Mouse (Mus musculus): Measurements from ENCODE around the gene Sfn.

Sfn gene

DNA sequence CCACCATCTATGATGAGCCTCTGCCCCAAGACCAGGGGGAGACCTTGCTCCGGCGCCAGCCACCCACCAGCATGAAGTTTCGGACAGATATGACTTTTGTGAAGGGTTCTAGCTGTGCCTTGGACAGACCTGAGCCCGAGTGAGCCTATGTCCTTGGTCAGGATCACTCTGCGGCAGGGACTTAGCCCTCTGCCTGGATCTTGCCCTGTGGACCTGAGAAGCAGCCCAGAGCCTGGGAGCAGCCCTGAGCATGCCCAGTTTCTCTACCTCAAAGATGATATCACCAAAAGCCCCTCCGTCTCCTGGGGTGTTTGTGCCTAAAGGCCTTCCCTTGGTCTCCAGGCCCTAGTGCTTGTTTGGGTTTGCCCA lies 18.3 kb downstream of the Sfn start:
- no peak for DNase-seq (ENCODE audit: low spot score in 2 of 2)

DNA sequence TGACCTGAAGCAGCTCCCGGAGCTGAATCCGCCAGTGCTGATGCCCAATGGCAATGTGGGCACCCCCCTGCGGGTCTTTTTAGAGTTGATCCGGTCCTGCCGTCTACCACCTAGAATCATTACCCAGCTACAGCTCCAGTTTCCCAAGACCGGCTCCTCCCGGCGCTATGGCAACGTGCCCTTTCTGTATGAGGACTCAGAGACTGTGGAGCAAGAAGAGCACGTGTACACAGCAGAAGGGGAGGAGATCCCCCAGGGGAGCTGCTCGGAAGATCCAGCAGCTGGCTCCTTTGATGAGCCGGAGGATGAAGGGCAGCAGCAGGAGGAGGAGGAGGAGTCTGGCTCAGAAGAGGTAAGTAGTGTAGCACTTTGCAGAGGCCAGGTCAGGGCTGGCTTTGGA lies 24.0 kb downstream of the Sfn start:
- no peak for DNase-seq (ENCODE audit: low spot score in 2 of 2)

DNA sequence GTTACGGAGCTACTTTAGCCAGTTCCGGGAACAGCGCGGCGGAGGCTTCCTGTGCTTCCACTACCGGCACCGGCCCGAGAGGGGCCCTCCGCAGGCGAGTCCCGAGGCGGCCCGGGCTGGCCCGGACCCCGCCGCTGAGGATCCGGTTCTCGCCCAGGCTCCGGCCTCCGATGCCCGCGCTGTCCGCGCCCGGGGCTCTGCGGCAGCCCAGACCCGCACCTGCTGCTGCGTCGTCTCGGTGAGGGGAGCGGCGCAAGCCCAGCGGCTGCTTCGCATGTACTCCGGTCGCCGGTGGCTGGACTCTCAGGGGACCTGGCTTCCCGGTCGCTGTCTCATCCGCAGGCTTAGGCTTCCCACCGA lies 27.1 kb downstream of the Sfn start:
- DNase-seq (ENCODE audit: low spot score in 2 of 2), result no peak

DNA sequence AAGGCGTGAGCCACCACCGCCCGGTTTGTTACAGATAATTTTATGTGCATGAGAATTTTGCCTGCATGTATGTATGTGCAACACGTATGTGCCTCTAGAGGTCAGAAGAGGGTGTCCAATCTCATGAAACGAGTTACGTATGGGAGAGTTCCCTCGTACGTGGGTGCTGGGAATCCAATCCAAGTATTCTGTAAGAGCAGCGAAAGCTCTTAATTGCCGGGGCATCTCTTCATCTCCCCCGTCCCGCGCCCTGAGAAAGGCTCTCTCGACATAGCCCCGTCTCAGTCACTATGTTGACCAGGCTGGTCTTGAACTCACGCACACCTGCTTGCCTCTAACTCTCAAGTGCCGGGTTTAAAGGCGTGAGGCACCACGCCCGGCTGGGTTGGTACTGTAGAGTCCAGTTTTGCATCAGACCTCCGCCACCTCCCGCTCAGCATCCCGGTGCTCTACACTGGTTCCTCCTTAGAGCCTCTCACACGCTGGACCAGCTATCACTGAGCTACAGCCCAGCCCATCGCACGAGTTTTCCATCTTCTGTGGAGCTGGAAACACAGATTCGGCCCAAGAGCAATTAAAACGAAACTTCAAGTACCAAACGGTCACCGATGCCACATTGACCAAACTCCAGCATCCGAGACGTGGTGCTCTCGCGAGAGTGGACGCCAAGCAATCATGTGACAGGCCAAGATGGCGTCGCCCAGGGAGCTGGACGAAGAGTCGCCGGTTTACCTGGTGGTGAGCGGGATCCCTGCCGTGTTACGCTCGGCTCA lies 27.7 kb downstream of the Sfn start, which contains the start of gene Gpatch3:
Gpatch3 (plus strand) TSS at position 676 of the 773 bp plus-strand sequence.
- DNase-seq (ENCODE audit: low spot score in 2 of 2), result peak; percentile 83 to 94

DNA sequence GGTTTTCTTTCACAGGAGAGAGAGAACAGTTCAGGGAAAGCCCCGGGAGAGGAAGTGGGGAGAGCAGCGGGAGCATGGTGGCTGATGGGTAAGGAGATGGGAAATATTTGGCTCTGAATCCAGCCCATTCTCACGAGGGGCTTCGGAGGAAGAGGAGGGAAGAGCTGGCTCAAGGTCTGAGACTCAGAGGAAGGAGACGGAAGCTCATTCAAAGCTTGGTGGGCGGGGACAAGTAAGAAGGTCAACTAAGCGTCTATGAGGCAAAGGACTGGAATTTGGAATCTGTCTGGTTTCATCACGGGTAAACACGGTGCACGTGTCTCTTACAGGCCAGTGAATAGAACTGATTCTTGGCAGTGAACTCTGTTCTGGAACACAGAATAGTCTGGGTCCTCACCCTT lies 31.9 kb downstream of the Sfn start:
- DNase-seq (ENCODE audit: low spot score in 2 of 2), result no peak

DNA sequence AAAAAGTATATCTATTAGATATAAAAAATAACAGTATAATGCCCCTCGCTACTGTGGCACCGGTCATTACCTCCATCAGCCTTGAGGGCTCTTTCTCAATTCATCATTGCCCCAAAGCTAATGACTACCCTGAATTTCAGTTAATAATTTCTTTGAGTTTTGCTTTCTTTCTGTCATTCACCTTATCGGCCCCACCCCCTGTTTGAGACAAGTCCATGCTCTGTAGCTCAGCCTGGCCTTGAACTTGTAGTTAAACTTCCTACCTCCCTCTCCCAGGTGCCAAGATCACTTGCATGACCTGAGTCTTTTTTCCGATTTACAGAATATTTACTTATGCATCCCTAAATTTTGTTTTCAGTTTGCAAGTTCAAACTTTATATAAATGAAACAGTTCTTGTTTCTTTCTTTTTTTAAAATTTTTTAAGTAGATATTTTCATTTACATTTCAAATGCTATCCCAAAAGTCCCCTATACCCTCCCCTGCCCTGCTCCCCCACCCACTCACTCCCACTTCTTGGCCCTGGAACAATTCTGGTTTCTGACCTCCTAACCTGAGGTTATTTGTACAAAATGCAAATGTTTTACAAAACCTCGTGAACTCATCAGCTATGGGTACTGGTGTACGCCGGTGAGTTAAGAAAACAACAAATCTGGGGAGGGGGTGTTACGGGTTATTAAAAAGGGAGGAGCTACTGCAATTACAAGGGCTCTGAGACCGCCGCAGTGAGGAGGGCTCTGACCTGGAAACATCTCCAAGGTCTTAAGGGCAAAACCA lies 32.5 kb downstream of the Sfn start:
- no peak for DNase-seq (ENCODE audit: low spot score in 2 of 2)

DNA sequence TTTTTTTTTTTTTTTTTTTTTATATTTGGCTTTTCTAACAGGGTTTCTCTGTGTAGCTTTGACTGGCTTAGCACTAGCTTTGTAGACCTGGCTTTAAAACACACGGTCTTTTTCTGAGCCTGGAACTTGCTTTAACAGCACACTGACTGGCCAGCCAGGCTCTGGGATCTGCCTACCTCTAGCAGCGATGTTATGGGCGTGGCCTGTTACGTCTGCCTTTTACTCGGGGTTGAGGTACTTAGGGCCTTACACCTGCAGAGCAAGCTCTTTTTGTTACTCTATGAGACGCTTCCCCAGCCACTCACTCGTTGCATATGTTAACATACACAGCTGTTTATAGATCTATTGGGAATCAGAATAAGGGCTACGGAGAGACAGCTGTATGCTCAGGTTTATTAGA lies 34.7 kb downstream of the Sfn start:
- DNase-seq (ENCODE audit: low spot score in 2 of 2), result no peak

DNA sequence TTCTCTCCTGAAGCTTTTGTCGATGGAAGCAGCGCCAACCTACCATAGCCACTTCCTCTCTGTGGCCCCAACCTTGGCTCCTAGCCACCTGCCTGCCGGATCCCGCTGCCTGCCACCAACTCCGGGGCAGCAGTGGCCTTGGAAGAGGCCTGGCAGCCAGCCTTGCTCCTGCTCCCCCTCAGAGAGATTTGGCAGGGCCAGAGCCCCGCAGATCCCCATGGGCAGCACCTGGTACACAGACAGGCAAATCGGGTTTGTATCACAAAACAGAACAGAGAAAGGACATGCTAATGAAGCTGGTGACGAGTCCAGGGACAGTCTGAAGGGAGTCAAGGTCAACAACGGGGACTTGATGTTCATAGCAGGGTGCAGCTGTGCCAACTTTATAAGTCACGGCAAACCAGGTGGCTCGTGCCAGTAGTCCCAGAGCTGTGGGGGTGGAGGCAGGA lies 38.8 kb downstream of the Sfn start:
- peak in 1 of 2 experiments; percentile 46 for DNase-seq (ENCODE audit: low spot score in 2 of 2)

DNA sequence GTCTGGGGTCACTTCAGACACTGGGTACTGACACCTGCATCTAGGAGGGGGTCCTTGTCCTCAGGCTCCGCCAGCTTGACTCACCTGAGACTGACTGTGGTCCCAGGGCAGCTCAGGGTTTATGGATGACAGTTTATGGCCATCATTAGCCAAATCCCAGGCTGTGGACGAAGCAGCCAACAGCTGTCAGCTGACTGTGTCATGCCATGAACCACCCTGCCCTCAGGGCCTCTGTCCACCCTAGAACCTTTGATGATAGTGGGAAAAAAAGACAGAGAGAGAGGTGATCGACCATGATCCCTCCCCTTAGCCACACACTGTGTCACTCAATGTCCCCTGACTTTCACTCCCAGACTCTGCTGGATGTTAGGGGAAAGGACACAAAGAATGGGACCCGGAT lies 40.3 kb downstream of the Sfn start:
- no peak for DNase-seq (ENCODE audit: low spot score in 2 of 2)

DNA sequence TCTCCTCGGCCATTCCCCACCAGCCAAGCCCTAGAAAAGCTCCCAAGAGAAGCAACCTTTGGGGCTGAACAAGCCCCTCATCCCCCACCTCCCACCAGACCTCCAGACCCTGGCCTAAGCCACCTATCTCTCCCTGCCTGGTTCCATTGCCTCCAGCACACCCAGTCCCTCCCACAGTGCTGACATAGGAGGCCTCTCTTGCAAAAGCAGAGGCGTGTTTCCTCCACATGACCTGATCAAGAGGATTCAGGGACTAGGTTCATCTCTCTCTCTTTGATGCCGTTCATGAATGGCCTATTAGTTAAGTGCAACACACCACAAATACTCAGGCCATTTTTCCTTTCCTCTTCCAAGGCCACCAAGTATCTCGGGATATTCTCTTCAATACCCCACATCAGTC lies 42.1 kb downstream of the Sfn start:
- DNase-seq (ENCODE audit: low spot score in 2 of 2), result no peak

DNA sequence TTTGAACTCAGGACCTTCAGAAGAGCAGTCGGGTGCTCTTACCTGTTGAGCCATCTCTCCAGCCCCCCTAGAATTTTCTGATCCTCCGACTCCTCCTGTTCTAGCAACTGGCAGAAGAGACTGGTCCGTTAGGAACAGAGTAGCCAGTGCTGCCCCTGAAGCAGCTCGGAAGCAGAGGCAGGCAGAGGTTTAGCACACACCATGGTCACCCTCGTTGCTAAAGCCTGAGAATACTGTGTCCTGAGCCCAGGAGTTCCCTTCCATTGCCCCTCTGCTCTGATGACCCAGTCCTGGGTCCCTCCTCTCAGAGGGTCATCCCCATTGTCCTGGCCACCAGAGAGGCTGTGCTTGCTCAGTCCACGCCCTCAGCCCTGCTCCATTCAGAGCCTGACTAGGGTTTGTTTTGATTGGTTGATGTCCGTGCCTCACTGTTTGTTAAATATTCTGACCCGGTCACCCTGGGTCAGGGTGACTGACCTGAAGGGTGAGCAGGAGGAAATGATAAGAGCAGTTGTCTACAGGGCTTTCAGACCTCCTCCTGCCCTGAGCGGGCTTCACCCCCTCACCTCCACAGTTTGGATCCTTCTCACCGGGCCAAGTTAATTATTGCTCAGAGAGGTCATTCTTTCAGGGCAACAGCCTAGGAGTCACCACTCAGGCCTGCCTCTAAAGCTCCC lies 44.8 kb downstream of the Sfn start:
- DNase-seq (ENCODE audit: low spot score in 2 of 2), result no peak

DNA sequence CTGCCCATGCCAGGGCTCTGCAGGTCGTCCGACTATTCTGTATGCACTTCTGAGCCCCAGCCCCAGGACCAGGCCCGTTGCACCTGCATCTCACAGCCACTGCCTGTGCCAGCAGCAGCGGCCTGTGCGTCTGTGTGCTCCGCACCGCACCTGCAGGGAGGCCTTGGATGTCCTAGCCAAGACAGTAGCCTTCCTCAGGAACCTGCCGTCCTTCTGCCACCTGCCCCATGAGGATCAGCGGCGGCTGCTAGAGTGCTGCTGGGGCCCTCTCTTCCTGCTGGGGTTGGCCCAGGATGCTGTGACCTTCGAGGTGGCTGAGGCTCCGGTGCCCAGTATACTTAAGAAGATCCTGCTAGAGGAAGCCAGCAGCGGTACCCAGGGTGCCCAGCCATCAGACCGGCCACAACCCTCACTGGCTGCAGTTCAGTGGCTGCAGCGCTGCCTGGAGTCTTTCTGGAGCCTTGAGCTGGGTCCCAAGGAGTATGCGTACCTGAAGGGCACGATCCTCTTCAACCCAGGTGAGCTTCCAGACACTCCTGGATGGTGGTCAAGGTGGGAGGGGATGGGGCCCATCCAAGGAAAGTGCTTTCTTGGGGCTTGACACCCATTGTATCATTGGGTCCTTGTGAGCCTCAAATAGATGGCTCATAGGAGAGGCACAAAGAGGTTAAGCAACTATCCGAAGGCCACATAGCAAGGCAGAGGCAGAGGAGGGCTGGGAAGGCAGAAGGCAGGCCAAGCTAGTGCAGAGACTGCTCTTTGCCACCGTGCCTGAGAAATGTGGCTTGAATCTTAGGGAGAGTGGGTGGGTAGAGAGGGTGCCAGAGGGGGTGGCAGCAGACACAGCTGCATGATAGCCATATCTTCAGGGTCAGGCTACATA lies 48.3 kb downstream of the Sfn start:
- DNase-seq (ENCODE audit: low spot score in 2 of 2), result no peak

DNA sequence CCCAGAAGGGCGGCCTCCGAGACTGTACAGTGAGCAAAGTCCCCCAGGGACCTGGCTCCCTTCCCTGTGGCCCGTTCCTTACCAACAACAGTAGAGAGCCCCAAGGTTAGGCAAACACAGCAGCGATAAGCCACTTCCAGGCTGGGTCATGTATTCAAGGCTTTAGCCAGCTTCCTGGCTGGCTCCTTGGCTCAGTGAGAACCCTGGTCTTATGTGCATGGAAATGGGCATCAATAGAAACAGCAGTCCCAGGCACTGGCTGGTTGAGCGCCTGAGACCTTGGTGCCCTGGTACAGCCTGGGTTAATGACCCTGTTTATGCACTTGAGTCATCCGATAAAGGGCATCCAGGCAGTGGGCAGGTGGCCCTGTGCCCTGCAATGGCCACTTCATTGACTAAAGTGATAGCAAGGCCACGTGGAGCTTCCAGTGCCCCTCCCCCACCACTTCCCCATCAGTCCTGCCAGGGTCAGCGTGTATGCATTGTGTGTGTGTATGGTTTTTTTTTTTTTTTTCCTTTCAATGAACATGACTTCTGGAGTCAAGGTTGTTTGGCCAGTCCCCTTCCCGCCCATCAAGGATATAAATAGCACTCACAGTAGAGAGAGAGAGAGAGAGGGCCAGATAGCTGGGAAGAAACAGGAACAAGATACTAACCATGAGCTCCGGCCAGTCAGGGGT lies 49.1 kb downstream of the Sfn start, which contains the start of gene Nr0b2:
Nr0b2 (plus strand) TSS at position 609 of the 680 bp plus-strand sequence.
- DNase-seq (ENCODE audit: low spot score in 2 of 2), result peak in 1 of 2 experiments; percentile 42

DNA sequence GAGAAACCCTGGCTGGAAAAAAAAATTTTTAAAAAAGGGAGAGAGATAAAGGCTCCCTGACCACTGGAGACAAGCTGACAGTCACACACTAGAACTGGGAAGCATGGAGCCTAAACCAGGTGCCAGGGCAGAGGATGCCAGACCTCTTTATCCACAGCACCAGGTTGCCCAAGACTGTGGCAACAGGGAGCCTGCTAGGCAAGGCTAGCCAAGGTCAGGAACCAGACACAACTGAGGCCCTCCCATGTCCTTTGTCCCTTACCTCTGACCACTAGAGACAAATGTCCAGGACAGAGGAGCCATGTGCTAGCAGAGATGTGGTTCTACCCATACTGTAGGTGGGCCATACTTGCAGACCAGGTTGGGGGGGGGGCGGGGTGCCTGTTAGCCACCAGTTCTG lies 49.9 kb downstream of the Sfn start:
- no peak for DNase-seq (ENCODE audit: low spot score in 2 of 2)
